Mouse (Mus musculus) liver, adult (tissue): Measurements from ENCODE around the gene Csnk1g1.

ENCODE experiments used
- GATA4 ChIP-seq: IDR thresholded peaks from 2 replicates; pipeline ENCODE4 v1.6.1; 2014; ENCODE audit warnings: mild to moderate bottlenecking, low read length; ENCODE audit not compliant: insufficient replicate concordance

Gene Csnk1g1

GRCm38 (mm10) chr9:65908394-65909300, at the start of gene Csnk1g1, which contains the start of gene Trip4:
Csnk1g1 (plus strand) TSS chr9:65908924.
Trip4 (minus strand) TSS chr9:65908794.
- no peak for TF ChIP-seq GATA4

DNA sequence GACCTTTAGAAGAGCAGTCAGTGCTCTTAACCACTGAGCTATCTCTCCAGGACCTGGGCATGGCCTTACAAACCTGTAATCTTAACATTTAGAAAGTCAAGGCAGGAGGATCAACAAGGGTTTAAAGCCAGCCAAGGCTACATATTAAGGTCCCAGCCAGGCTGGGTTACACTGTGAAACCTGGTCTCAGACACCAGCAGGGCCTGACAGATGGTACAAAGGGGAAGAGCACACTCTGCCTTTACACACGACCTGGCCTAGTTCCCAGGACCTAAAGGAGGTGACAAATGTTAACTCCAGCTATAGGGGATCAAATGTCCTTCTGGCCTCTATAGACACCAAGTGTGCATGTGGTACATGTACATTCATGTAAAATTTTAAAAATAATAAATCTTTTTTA, 49.1 kb upstream of the Csnk1g1 start:
- no peak for TF ChIP-seq GATA4

DNA sequence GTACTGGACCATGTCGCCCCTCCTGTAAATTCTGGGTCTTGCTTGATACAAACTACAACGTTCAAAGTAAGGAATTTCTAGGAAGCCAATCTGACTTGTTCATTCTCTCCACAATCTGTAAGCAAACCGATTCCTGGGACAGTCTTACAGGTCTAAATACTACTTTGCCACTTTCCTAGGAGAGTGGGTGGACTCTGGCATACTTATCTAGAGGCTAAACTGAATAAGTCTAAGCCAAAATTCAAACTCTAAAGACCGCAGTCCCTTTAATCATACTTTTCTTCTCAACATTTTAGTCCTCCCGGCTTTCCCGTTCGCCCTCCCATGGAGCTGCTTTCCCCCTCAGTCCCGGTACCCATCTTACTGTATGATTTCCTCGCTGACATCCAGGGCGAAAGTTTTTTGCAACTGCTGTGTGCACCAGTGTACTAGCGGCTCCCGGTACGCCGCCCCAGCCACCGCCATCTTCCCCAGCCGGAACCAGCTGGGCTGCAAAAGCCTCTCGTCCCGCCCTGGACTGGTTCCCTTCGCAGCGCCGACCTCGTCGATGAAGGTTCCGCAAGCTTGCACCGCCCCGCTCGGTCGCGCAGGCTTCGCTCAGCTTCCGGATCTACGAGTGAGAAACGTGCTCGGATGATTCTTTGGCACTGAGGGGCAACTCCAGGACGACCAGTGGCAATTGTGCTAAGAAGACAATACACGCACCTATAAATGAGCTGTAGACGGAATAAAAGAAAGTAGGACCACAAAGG, 24.0 kb upstream of the Csnk1g1 start:
- TF ChIP-seq GATA4 = peak; percentile 48; the same call in 1 of the 2 replicates

DNA sequence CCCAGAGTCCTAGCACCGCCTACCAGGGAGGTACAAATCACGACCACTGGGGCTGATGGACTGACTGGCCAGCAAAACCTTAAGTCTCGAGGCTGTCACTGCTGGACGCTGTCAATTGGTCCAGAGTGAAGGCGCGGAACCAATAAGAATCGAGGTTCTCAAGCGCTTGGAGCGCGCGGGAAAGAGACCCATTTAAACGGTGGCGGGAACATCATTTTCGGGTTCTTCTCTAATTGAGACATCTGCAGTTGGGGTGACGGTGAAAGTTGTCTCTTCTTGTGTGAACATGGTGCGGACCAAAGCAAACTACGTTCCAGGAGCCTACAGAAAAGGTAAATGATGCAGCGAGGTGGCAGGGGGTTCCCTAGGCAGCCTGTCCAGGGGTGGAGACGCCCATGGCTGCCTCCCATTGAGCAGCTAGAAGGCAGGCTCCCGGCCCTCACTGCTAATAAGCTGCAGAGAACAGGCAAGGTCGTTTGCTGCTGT, 18.5 kb upstream of the Csnk1g1 start, which contains the start of gene Pclaf:
Gene Pclaf (plus strand): TSS at position 95 of the 486 bp plus-strand sequence.
- no peak for TF ChIP-seq GATA4

DNA sequence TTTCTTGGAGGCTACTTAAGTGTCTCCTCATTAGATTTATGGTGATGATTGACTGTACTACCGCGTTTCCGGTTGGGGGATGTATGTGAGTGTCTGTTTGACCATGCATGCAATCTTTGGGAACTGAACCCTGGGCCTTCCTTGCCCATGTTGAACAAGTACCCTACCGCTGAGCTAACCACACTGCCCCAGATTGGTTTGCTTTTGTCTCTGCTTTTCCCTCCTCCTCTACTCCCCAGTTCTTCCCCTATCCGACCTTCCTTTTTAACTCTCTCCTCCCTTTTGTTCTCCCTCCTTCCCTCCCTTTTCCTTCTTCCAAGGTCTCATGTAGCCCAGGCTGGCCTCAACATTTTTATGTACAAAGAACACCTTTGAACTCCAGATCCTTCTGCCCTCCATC, 17.6 kb upstream of the Csnk1g1 start:
- TF ChIP-seq GATA4 = no peak

DNA sequence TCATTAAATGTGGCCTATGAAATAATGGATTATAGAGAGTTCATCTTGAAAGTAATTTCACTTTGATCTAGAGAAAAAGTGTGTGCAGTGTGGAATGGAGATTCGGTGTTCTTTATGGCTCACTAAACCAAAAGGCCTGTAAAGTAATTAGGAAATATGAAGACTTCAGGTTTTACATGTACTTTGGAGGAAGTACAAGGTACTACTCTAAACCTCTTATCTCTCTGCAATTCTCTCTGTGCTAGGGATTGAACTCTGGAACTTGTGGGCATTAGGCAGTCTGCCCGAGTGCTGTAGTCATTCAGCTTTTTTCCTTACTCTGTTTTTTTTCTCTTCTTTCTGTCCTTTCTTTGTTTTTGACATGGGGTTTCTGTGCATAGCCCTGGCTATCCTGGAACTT, 11.7 kb upstream of the Csnk1g1 start:
- no peak for TF ChIP-seq GATA4

DNA sequence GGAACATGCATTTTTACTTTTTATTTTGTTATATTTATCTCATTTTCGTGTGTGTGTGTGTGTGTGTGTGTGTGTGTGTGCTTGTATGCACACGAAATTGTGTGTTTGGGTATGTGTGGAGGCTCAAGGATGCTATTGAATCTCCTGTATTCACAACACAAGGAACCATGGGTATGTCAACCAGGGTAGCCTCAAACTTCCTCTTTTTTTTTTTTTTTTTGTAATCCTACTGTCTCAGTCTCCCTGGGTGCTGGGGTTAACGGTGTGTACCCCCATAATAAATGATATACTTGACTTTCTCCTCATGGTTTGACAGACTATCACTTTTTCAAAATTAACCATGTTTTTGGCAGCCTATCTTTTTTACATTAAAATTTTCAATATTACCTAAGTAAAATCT, 5.8 kb upstream of the Csnk1g1 start:
- TF ChIP-seq GATA4 = no peak

- TF ChIP-seq GATA4 = no peak
Measured at GRCm38 (mm10) chr9:65903419-65903818, 5.3 kb upstream of the Csnk1g1 start.

DNA sequence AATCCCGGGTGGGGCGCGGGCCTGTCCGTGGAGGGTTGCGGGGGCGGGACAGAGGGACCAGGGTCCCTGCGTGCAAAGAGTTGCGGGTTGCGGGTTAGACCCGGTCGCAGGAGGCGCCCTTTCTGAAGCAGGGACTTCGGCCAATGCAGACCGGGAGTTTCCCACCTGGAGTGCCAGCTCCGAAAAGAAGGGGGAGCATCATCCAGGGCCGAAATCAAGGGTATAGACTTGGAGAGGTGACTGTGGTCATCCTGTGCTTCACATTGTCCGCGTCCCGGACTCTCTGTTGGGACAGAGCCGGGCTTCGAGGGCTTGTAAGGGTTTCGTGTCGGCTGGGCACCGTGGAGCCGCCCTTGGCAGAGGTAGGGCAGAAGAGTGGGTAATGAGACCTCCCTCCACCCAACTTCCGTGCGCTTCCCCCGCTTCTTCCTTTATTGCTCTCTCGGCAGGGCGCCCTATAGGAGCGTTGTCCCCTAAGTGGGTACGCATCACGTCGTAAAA, 627 bp downstream of the Csnk1g1 start:
- no peak for TF ChIP-seq GATA4

DNA sequence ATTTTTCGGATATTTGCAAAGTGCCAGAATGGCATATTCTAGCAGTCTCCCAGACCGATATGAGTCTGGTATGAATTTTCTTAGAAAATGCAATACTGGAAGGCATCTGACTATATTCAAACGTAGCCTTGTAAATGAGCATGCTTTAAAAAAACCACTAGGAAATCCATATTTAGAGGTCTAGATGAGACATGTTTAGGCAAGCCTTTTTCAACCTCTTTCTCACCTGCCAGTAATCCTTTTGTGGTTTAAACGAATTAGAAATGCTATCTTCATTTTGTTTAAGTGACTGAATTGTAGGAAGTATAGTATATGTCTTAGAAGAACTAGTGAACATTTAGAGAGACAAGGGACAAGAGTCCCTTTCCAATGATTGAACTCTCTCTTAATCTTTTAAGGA, 1.1 kb downstream of the Csnk1g1 start:
- TF ChIP-seq GATA4 = no peak

- TF ChIP-seq GATA4 = no peak
Measured at GRCm38 (mm10) chr9:65913976-65914375, 5.3 kb downstream of the Csnk1g1 start.

DNA sequence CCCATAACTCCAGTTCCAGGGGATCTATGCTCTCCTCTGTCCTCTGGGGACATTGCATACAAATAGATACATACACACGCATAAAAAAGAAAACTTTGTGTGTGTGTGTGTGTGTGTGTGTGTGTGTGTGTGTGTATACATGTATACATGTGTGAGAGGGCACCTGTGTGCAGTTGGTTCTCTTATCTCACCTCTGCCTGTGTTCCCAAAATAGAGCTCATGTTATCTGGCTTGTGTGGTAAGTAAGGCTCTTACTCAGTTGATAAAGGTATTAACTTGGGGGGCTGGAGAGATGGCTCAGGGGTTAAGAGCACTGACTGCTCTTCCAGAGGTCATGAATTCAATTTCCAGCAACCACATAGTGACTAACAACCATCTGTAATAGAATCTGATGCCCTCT, 8.3 kb downstream of the Csnk1g1 start:
- TF ChIP-seq GATA4 = no peak

DNA sequence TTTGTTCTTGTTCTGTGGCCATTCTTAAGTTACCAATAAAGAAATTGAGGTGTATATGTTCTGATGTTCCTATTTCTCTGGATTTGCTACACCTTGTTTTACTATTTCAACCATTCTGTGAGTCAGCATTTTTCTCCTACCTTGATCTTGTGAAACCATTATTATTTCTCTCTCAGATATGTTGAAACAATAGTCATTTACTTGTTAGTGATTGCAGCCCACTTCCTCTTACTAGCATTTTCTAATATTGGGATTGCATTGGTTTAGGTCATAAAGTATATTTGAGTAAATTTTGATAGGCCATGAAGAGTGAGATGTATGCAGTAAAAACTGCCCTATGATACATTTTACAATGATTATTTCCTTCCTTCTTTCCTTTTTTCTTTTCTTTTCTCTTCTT, 19.7 kb downstream of the Csnk1g1 start:
- no peak for TF ChIP-seq GATA4

GRCm38 (mm10) chr9:65929826-65930225, 21.1 kb downstream of the Csnk1g1 start:
- TF ChIP-seq GATA4 = no peak

DNA sequence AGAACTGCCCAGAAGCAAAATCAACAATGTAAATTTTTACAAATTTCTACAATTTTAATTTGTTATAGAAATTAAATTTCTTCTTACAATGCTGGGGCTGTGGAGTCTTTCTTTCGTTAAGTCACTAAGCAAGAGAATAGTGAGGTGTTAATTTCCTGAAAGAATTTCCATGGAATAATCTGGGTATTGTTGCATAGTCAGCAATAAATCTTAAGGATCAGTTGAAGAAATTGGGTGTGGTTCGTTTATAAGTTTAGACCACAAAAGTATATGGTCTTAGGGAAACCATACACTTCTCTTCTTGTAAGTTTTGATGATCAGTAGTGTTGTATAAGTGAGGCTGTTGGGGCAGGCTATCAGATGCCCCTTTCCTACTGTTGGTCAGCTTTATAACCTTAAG, 28.8 kb downstream of the Csnk1g1 start:
- TF ChIP-seq GATA4 = no peak
